Mouse (Mus musculus) G1E-ER4 (cell line): ENCODE measurements around the gene Elmo3. TPM values are rescaled to one million over a fixed set of nuclear protein-coding genes. Genes with fewer than 3 reads are reported as not detected.

Source experiments
- GATA1 ChIP-seq: IDR thresholded peaks from one replicate; pipeline ENCODE4 v1.8.0; 2012; ENCODE audit warnings: low read length, inconsistent platforms
- polyA plus RNA-seq: library from polyadenylated mRNA; stranded (reverse); fragments of >175 nt; gene quantifications from 2 replicates; pipeline ENCODE4 v1.2.3, GENCODE M21; 2012

Gene Elmo3
- polyA plus RNA-seq: 0.87 and 0.95 TPM in 2 replicates

GRCm38 (mm10) chr8:105305211-105306145 is at the start of gene Elmo3:
TSS of gene Elmo3 (plus strand) at chr8:105305601.
- no peak for TF ChIP-seq GATA1

GRCm38 (mm10) chr8:105257318-105258114 is 47.9 kb upstream of the Elmo3 start:
- TF ChIP-seq GATA1: no peak

GRCm38 (mm10) chr8:105258911-105259720 is 46.3 kb upstream of the Elmo3 start:
- TF ChIP-seq GATA1: no peak

GRCm38 (mm10) chr8:105259721-105260320 is 45.6 kb upstream of the Elmo3 start:
- TF ChIP-seq GATA1: no peak

- no peak for TF ChIP-seq GATA1
Observed at GRCm38 (mm10) chr8:105260371-105261099, 44.9 kb upstream of the Elmo3 start.

- TF ChIP-seq GATA1: no peak
Observed at GRCm38 (mm10) chr8:105261326-105261980, 43.9 kb upstream of the Elmo3 start.

- TF ChIP-seq GATA1: no peak
Observed at GRCm38 (mm10) chr8:105263244-105263912, 42.0 kb upstream of the Elmo3 start.

GRCm38 (mm10) chr8:105264024-105264982 is 41.1 kb upstream of the Elmo3 start, which contains the start of the genes Tradd and Fbxl8:
TSS of gene Tradd (minus strand) at chr8:105264609.
TSS of gene Fbxl8 (plus strand) at chr8:105264648.
- TF ChIP-seq GATA1: no peak

GRCm38 (mm10) chr8:105265128-105265527 is 40.3 kb upstream of the Elmo3 start:
- no peak for TF ChIP-seq GATA1

- no peak for TF ChIP-seq GATA1
Observed at GRCm38 (mm10) chr8:105266775-105267174, 38.6 kb upstream of the Elmo3 start.

- TF ChIP-seq GATA1: no peak
Observed at GRCm38 (mm10) chr8:105268342-105269074, 36.9 kb upstream of the Elmo3 start.

- TF ChIP-seq GATA1: no peak
Observed at GRCm38 (mm10) chr8:105269075-105269458, 36.3 kb upstream of the Elmo3 start.
